Mouse (Mus musculus): Measurements from ENCODE around the gene Cln5. TPM values are rescaled to one million over a fixed set of nuclear protein-coding genes. Genes with fewer than 3 reads are reported as not detected.

The Cln5 gene
- total RNA-seq, 2 experiments from 2014 or later: 10.1 to 10.2 TPM

- no peak overlapping the region for H3K4me3 ChIP-seq
- TF ChIP-seq CTCF (conservative IDR thresholded peaks at IDR 0.05): no peak
- DNase-seq (ENCODE audit: low spot score in 2 of 2): peak in 1 of 2 experiments; percentile 3
- H3K27ac ChIP-seq: no peak overlapping the region
Observed at GRCm38 (mm10) chr14:103102246-103102645, 32.2 kb downstream of the Cln5 start.

GRCm38 (mm10) chr14:103102731-103103335, 32.8 kb downstream of the Cln5 start:
- H3K27ac ChIP-seq: no peak overlapping the region
- no peak for TF ChIP-seq CTCF (conservative IDR thresholded peaks at IDR 0.05)
- peak in 1 of 2 experiments; percentile 3 for DNase-seq (ENCODE audit: low spot score in 2 of 2)
- H3K4me3 ChIP-seq: no peak overlapping the region

GRCm38 (mm10) chr14:103106301-103106700, 36.3 kb downstream of the Cln5 start:
- H3K4me3 ChIP-seq: no peak overlapping the region
- DNase-seq (ENCODE audit: low spot score in 2 of 2): no peak
- TF ChIP-seq CTCF (conservative IDR thresholded peaks at IDR 0.05): no peak
- H3K27ac ChIP-seq: no peak overlapping the region

- Histone ChIP-seq H3K4me3 (no peak overlapping the region), H3K27ac (peak overlapping the region; percentile 65; the same call in 1 of the 2 replicates)
- no peak for TF ChIP-seq CTCF (conservative IDR thresholded peaks at IDR 0.05)
- DNase-seq (ENCODE audit: low spot score in 2 of 2): peak; percentile 45 to 62
Observed at GRCm38 (mm10) chr14:103109971-103110370, 40.0 kb downstream of the Cln5 start.

GRCm38 (mm10) chr14:103112606-103113363, 42.8 kb downstream of the Cln5 start:
- no peak overlapping the region for H3K4me3 ChIP-seq
- no peak for TF ChIP-seq CTCF (conservative IDR thresholded peaks at IDR 0.05)
- H3K27ac ChIP-seq: no peak overlapping the region
- DNase-seq (ENCODE audit: low spot score in 2 of 2): peak; percentile 8 to 42

- DNase-seq (ENCODE audit: low spot score in 2 of 2): peak in 1 of 2 experiments; percentile 6
- Histone ChIP-seq H3K4me3 (no peak overlapping the region), H3K27ac (no peak overlapping the region)
- no peak for TF ChIP-seq CTCF (conservative IDR thresholded peaks at IDR 0.05)
Observed at GRCm38 (mm10) chr14:103114994-103115670, 45.1 kb downstream of the Cln5 start.

- no peak for TF ChIP-seq CTCF (conservative IDR thresholded peaks at IDR 0.05)
- no peak overlapping the region for H3K27ac ChIP-seq
- no peak for DNase-seq (ENCODE audit: low spot score in 2 of 2)
- no peak overlapping the region for H3K4me3 ChIP-seq
Observed at GRCm38 (mm10) chr14:103125756-103126155, 55.7 kb downstream of the Cln5 start.

Other genes starting within 250 kb of the Cln5 start
- gene Kctd12, start 87.6 kb upstream of the Cln5 start, total RNA-seq (2021): 100 to 1,000 TPM; 120 to 123 TPM
- not detected for gene Acod1, start 23.2 kb upstream of the Cln5 start, total RNA-seq (2021)
- gene Fbxl3, start 29.4 kb downstream of the Cln5 start, total RNA-seq (2021): 100 to 1,000 TPM; 101 to 102 TPM